Mouse (Mus musculus) activated CD4-positive, CD25-positive, alpha-beta regulatory T cell, adult 4 months (primary cell): ENCODE data around the gene Cdkn2a. TPM values are rescaled to one million over a fixed set of nuclear protein-coding genes. Genes with fewer than 3 reads are reported as not detected.

ENCODE experiments used
- ATAC-seq: one replicate; pipeline ENCODE4 v1.8.0; 2017
- polyA plus RNA-seq, 2 experiments: library from polyadenylated mRNA; unstranded; fragments of 100-300 nt; shearing (Covaris generic); gene quantifications; one replicate each; pipeline ENCODE4 v1.2.1; 2017

The Cdkn2a gene
- polyA plus RNA-seq = under 1 TPM in 1 of 2 experiments, not detected in 1; 0.60 TPM

DNA sequence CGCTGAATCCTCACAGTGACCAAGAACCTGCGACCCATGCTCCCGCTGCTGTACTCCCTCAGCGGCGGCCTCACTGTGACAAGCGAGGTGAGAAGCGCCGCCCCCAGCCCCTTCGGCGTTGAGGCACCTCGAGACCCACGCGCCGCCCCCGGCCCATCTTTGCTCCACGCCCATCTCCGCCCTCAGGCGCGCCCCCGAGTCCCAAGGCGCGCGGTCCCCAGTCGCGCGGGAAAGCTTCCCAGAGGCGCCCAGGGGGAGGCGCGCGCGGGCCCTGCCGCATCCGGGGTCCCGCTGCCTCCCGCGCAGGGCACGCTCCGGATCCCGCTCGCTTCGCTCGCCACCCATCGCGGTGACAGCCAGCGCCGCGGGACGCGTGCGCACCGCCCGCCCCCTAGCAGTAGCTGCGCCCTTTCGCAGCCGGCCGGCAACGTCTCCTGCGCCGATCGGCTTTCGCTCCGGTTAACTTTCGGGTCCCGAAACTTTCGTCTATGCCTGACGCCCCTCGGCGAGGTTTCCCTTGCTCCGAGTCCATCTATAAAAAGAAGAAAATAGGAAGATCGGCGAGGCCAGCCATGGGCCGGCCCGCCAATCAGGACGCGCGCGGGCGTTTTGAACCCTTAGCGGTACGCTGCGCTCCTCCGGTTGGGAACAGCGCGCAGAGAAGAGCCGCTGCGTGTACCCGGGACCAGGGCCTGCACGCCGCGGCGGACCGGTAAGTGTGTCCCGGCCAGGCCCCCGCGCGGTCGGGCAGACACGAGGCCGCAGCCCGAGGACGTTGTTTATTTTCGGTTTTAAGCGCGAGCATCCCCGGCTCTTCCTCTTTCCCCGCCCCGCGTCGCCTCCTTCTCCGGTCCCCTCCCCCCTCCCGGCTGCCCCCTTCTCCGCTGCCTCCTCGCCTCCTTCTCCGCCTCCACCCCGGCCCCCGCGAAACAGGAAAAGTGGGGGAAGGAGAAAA is at the start of gene Cdkn2a:
TSS of gene Cdkn2a (minus strand) at position 168 of the 955 bp plus-strand sequence.
- peak; percentile 79 for ATAC-seq

DNA sequence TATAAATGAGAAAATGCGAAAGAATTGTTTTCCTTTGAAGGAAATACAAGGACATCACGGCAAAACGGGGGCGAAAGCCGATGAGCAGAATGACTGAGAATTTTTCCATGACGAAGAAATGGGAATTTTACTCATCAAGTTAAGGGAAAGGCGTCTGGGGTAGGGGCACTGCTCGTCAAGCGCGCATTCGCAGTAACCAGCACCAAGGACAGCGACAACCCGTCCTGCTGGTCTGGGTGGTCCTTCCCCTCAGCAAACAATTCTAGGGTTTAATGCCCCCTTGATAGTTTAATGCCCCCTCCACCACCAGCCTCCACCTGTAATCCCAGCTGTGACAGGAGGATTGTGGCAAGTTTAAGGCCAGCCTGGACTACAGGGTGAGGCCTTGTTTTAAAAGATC is 19.0 kb upstream of the Cdkn2a start:
- no peak for ATAC-seq

DNA sequence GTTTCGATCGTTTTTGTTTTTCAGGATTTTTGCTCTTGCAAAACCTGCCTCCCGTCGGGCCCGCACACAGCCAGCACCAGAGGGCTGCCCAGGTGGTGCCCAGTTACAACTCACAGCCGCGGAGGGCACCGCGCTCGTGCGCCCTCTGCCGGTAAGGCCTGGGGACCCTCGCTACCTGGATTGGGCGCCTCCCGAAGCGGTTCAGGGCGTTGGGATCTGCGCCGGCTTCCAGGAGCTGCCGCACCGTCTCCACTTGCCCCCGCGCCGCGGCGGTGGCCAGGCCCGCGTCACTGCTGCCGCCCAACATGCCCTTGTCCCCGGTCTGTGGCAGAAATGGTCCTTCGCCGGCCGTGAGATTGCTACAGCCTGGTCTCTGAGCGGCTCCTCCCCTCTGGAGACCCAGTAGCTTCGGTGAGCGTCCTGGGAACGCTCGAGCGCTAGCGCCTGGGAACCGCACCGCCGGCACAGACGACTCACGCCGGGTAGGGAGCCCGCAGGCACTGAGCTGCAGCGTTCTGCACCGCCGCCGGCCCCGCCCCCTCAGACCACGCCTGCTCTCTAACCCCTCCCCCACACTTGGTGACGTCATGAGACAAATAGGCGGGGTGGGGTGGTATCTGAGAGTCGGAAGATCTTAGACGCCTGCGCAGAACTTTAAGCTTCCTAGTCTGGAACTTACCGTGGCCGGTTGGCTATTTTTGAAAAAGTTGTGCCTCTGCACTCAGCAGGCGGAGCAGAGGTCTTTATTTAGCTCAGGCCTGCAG is 16.2 kb upstream of the Cdkn2a start, which contains the start of gene Cdkn2b:
TSS of gene Cdkn2b (minus strand) at position 549 of the 764 bp plus-strand sequence.
- ATAC-seq = peak; percentile 94

DNA sequence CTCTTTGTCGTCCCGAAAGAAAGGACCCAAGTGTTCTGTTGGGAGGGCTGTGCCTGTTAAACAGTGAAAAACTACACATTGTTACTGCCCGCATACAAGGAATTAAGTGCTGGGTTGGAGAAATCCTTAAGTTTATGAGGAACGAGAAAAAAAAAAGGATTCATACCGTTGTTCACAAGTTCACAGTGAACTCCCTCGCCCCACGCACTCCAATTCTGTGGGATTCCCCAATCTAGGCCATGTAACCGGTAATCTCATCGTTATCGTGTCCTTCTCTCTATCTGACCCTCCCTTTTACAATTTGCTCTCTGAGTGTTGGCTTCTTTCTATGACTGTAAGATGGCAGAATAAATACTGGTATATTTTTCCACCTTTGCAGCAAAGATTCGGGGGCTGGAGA is 15.5 kb upstream of the Cdkn2a start:
- no peak for ATAC-seq

DNA sequence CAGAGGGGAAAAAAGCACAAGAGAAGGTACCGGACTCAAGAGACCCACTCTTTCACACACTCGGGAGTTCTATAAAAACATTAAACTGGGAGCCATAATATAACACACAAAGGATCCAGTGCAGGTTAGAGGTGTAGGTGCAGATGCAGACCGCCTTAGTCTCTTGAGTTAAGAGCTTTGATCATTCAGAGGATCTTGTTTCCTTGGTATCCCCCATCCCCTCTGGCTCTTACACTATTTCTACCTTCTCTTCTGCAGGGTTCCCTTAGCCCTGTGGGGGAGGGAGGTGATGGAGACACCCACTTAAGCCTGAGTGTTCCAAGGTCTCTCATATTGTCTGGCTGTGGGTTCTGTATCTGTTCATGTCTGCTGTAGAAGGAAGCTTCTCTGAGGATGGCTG is 13.5 kb upstream of the Cdkn2a start:
- ATAC-seq = no peak

DNA sequence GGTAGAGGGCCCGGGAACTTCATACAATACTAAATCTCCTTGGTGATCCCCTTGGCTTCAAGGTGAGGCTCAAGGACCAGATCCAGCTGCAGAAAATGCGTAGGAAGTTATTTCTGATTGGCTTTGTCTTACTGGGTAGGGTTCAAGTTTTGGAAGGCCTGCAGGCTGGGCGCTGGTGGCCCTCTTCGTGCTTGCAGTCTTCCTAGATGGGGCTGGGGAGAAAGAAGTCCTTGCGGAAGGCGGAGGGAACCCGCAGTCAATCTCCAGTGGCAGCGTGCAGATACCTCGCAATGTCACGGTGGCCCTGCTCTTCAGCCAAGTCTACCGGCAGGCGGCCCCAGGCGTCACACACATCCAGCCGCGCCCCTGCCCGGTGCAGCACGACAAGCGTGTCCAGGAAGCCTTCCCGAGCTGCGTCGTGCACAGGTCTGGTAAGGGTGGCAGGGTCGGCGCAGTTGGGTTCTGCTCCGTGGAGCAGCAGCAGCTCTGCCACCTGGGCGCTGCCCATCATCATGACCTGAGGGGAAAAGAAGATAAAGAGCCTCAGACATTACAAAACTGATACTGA is 12.4 kb upstream of the Cdkn2a start:
- ATAC-seq = no peak

DNA sequence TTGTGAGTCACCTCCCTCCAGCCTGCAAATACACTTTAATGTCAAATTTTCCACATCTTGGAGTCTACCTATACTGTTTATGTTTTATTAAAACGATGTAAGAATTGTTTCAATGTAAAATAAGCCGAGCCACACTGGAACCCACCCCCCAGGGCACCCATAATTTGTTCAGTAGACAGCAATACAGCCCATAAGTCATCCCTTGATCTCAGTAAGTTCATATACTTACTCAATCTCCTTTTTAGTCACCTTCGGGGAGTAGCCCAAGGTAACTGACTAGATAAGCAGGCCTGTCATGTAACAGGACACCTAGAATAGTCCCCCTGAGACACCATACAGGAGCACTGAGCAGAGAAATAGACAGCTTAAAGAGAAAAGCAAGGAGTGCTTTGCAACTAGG is 11.2 kb upstream of the Cdkn2a start:
- no peak for ATAC-seq

DNA sequence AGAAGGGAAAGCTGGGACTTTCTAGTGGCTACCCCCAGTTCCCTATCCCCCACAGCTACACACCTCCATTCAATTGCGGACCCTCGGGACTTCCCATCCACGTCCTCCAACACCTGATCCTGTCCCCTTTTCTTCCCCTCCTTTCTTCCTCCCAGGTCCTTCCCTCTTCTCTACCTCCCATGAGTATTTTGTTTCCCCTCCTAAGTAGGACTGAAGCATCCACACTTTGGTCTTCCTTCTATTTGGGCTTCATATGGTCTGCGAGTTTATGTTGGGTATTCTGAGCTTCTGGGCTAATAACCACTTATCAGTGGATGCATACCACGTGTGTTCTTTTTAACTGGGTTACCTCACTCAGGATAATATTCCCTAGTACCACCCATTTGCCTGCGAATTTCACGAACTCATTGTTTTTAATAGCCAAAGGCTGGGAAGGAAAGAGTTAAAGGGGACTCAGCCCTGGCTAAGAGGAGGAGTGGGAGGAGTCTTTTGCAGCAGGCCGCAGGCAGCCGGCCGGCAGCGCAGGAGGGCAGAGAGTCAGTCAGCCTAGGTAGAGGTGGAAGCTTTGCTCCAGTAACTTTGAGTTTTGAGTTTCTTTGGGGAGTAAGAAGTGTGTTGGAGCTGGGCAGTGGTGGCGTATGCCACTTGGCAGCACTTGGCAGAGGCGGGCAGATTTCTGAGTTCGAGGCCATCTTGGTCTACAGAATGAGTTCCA is 9.0 kb upstream of the Cdkn2a start:
- no peak for ATAC-seq

DNA sequence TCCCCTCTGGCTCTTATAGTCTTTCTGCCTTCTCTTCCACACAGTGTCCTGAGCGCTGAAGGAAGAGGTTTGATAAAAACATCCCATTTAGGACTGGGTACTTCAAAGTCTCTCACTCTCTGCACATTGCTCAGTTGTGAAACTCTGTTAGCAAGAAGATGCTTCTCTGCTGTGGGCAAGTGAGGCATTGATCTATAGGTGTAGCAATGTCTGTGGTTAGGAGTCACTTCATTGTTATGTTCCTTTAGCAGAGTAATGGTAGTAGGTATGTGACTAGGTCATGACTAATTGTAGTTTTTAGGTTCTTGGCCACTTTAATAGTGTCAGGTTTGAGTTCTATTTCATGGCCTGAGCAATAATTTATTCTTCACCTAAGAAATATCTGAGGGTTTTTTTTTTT is 7.7 kb upstream of the Cdkn2a start:
- ATAC-seq = no peak

DNA sequence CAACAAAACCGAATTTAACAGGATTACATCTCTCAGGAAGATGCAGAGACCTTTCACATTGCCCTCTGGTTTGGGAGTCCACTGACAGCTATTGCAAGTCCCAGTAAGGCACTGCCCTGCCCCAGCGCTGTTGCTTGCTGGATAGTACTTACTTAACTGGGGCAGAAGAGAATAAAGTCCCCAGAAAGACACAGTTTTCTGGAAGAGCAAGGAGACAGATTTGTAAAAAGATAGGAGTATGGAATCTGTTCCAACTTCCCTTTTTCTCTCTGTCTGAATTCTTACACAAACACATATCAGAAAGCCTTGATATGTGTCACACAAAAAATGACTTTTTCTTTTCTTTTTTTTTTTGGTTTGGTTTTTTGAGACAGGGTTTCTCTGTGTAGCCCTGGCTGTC is 5.3 kb upstream of the Cdkn2a start:
- no peak for ATAC-seq

DNA sequence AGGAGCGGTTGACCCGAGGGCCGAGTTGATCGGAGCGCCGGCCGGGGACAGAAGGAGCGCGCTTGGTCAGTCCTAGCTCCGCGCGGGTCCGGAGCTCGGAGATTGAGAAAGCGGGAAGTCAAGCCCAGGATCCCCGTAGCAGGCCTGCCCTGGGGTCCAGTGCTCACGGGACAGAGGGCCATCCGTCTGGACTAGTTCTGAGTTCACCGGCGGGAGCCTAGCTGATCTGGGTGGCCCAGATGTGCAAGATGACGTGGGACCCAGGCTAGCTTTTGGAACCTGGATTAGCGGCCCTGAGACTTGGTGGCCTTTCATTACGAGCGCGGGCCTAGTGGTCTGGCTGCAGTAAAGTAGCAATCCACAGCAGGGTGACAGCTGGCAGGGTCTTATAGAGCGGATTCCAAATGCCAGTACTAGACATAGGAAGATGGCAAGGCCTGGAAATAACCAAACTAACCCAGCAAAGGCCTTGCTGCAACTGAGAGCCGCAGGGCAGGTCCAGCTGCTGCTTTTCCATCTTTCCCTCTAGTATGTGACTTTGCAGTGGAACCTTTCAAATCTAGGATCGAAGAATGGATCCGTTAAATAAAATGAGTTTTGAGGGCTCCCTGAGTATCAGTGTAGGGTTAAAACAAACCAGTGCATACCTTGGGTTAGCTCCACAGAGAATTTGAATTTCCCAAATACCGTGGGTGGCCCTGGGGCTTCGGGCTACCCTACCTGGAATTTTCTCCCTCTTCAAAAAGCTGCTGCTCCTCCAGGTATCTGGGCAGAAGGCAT is 1.2 kb upstream of the Cdkn2a start:
- no peak for ATAC-seq

DNA sequence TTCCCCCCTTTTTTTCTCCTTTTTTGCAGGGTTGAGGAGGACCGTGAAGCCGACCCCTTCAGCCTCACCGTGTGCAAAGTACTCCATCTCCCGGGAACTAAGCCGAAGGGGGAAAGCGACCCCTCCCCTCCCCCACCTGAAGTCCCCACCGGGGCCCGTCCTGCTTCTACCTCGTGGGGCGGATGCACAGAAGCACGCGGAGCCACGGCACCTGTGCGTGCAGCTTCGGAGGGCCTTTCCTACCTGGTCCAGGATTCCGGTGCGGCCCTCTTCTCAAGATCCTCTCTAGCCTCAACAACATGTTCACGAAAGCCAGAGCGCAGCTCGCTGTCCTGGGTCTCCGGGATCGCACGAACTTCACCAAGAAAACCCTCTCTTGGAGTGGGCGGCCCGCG is 365 bp downstream of the Cdkn2a start:
- peak; percentile 11 for ATAC-seq

DNA sequence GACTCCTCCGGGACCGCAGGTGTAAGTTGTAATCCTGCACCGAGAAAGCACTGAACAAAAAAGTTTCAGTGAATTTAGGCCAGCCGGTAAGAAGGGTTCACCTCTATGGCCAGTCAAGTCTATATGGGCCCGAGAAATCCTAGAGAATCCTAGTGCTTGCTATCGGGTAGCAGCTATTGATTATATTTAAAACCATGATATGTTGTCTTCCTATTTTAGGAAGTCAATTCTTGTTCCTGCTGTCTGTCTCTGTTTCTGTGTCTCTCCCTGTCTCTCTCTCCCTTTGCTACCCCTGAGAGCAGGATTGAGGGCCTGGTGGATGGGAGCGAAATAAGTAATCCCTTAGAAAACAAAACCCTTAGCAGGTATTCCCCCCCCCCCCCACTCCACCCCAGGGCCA is 937 bp downstream of the Cdkn2a start:
- ATAC-seq = no peak

DNA sequence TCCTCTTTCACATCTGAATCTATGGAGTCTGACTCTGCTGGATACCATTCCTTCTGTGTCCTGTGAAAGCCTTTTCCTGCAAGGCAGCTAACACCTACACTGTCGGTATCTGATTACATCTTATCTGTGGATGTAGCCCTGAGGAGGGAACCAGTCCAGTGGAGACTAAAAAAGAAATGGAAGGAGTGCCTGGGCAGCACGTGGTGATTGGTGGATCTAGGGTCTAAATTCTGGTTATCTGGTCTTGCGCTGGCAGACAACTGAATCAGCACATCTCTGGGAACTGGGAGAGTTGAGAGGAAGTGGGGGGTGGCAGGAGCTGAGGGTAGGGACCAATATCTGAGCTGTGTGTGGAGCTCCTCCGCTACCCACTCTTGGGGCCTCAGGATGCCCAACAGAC is 5.4 kb downstream of the Cdkn2a start:
- ATAC-seq = no peak

DNA sequence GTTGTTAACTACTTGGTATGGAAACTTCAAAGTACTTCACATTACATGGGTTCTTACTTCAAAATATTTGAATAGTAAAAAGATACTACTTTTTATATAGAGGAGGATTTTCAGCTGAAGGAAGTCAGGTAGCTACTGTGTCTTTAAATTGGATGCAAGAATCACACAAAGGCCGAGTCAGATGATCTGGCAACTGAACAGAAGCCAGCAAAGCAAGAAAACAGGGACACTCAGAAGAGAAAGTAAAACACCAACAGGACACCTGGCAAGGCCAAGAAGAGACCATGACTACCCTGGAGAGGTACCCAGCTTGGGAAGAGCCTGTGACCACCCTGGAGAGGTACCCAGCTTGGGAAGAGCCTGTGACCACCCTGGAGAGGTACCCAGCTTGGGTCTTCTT is 7.9 kb downstream of the Cdkn2a start:
- ATAC-seq = no peak

DNA sequence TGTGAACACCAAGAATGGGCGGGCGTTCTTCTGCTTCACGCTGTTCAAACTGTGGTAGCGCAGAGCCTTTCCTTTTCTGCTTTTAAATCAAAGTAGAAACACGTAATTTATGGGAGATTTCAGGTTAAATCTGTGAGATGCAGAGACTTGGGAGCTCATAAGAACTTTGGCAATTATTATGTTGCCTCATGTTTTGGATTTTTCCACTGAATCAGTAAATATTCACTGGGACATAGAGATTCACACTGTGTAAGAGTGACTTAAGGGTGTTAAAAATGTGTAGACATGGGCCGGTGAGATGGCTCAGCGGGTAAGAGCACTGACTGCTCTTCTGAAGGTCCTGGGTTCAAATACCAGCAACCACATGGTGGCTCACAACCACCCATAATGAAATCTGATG is 8.8 kb downstream of the Cdkn2a start:
- no peak for ATAC-seq

DNA sequence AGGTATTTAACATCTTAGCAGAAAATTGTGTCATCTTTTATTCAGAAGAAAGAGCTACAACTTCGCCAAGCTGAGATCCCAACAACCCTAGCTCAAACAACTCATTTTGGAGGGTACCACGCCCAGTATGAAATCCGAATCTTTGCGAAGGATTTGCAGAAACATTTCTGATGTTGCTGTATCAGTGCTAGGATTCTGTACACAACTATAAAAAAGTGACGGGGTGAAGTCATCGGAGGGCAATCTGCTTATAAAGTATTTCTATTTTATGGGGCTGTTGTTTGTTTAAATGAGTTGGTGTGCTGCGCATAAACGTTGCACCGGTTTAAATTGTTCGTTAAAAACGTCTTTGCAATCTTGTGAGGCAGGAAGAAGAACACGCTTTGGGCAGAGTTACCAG is 11.8 kb downstream of the Cdkn2a start:
- no peak for ATAC-seq

DNA sequence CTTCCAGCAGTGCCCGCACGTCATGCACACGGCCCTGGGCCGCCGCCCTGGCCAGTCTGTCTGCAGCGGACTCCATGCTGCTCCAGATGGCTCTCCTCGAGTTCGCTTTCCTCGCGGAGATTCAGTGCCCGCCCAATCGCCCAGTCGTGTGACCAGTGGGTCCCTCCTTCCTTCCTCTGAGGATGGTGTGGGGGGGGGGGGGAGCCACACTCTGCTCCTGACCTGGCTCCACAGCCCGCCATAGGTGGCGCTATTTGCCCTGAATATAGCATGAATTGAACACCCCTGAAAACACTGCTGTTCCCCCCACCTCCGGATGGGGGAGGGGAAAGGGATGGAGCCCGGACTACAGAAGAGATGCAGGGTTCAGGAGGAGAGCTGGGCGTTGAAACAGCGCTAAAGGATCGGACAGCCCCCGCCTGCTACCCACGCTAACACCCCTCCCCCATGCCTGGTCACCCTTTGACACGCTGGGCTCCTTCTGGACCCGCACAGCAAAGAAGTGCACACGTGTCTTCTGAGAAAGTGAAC is 12.4 kb downstream of the Cdkn2a start:
- ATAC-seq = peak; percentile 20

DNA sequence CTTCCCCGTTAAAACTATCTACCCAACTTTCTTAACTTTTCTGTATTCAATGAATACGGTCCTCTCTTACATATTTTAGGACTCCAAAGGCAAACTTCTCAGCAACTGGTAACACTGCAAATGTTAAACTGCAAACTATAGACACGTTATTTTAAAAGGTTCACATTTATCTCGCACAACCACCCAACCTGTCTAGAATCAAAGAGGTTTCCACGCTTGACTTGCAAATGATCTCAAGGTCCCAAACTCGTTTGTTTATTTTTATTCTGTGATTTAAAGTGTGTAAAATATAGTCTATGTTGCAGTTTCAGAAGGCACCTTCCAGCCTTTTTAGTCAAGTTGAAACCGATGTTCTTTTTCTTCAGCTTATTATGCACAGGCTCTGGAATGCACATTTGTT is 13.2 kb downstream of the Cdkn2a start:
- no peak for ATAC-seq

DNA sequence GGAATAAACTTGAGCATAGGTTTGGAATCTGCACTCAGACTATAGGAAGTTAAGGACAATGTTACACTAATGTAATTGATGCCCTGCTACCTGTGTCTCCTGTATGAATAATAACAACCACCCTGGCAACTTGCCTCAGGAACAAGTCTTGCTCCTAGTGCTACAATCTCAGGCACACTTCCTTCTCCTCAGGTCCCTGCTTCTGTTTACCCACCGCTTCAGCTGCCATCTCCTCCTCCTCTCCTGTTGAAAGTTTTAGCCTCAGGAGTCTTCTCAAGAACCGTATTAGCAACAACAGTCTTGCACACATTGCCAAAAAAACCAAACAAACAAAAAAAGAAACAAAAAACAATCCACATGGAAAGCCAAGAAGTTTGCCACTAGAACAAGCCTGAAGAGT is 14.8 kb downstream of the Cdkn2a start:
- no peak for ATAC-seq

DNA sequence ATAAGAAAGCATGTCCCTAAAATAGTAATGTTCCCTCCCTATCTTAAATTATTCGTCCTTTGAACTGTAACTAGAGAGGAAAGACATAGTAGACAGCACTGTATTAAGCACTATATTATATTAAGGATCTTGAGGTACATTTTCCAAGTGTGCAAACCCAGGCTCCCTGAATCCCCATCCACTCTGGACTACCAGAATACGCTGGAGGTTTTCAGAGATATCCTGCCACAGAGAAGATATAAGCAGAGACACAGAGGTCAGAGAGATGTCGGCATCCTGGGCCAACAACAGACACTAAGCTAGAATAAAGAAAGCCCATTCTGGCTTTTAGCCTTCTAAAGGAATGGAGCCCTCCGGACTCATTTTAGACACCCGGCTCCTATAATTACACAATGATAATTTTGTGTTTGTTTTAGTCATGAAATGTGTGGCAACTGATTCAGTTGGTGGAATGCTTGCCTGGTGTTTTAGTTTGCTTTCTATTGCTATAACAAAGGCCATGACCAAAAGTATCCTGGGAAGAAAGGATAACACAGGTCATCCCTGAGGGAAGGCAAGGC is 17.0 kb downstream of the Cdkn2a start:
- no peak for ATAC-seq
